Mouse (Mus musculus) left cerebral cortex, postnatal 36 days (tissue): ENCODE data around the gene B020031M17Rik. TPM values are rescaled to one million over a fixed set of nuclear protein-coding genes. Genes with fewer than 3 reads are reported as not detected.
A peak's percentile ranks its signal among the peaks of the same experiment; 100 is the strongest.
"Not testable (repeated sequence)": the region's sequence is repeated elsewhere in the genome, so short reads cannot be mapped to it uniquely, and the experiment has no call there.

Source experiments
- DNase-seq, 2 experiments: peaks; one replicate each; pipeline ENCODE4 v3.0.0; 2021 to 2022; ENCODE audit warnings: low spot score in 2 of 2, mixed read lengths in 1 of 2
- intact Hi-C: fragments of 180-260 bp; cut with DNase I; formaldehyde crosslinking; loops from one replicate; pipeline ENCODE4 v1.15.1; 2025
- total RNA-seq, 2 experiments: library from RNA; stranded (reverse); gene quantifications; 2 replicates each; pipeline ENCODE4 v1.2.3; 2021

B020031M17Rik gene
- total RNA-seq: not detected

DNA sequence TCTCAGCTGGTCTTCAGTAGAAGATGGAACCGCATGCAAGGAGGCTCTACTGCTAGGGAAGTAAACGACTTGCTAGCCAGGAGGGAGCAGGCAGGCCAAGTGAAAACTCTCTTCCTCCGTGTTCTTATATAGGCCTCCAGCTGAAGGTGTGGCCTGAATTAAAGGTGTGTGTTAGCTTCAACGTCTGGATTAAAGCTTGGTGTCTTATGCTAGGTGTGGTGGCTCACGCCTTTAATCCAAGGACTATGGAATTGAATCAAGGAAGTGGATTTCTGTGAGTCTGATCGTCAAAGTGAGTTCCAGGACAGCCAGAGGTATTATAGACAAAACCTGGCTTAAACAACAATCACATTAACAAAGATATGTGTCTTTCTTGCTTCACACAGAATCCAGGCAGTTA lies at the start of gene B020031M17Rik:
Gene B020031M17Rik, minus strand, starts transcription at position 101 of the 400 bp plus-strand sequence.
- intact Hi-C loops: not testable (repeated sequence)

DNA sequence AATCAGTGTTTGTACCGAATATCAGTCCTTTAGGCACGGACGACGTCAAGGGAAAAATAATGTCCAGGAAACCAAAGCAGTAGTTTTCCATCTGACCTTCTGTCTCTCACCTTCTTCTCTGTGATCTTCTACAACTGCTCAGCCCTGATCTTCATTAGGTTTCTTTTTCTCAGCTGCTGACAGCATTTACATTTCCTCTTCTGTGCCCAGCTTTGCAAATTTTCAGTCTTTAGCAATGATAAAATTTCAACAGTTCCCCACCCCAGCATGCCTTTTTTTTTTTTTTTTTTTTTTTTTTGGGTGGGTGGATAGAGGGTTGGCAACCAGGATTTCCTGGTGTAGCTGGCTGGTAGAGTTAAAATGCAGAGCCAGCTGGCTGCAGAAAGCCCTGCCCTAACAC lies 48.6 kb upstream of the B020031M17Rik start:
- intact Hi-C loops, DNase-seq: not testable (repeated sequence)

More for the DNA sequence above, at the start of gene B020031M17Rik:
- not testable (repeated sequence) for DNase-seq

DNA sequence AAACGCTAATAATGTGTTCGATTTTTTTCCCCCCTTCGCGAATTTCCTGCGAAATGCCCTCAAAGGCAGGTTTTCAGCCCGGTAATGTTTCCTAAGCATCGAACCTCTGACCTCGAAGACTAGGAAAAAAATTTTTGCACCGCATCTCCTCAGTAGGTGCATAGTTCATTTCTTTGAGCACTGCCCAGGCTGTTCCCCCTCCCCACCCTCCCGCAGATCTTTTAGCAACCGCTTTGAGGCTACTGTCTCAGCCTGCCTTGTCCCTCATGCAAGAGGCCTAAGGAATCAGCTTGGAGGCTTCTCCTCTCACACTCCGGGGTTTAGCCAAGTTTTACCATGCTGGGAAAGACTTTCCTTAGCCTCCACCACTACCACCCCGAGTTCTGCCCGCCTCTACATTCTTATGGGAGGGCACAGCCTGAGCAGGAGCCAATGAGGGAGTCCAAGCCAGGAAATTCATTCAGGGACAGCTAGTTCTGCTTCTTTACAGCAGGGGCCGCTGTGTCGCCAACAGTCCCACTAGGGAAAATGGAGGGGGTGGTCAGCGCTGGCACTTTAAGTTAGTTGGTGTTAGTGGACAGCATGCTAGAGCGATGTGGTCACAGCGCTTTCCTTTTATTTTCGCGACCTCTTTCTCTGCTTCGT lies 48.0 kb upstream of the B020031M17Rik start:
- intact Hi-C loops, DNase-seq: not testable (repeated sequence)

DNA sequence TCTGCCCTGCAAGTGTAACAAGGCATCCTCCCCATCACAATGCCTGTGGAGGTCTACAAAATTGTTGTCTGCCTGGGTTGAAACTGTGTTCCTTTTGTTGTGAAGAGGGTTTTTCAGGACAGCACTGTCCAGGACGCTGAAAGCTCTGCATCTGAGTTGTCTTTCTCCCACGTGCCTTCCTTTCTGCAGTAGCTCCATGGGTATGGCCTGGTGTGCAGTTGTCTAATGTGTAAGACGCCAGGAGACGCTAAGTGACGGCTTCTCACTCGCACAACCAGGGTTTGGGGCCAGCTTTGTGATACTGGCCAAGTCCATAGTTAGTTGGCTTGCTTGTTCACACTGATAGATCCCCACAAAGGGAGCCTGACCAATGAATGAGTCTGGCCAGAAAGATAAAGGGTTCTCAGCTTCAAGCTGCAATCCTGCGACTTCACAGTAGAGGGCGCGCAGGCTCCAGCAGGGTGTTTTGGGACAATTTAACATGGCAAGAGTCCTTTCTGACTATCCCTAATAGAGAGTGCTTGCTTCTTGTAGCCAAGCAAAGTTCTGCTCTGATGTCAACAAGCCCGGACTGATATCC lies 41.4 kb upstream of the B020031M17Rik start:
- intact Hi-C loops, DNase-seq: not testable (repeated sequence)

DNA sequence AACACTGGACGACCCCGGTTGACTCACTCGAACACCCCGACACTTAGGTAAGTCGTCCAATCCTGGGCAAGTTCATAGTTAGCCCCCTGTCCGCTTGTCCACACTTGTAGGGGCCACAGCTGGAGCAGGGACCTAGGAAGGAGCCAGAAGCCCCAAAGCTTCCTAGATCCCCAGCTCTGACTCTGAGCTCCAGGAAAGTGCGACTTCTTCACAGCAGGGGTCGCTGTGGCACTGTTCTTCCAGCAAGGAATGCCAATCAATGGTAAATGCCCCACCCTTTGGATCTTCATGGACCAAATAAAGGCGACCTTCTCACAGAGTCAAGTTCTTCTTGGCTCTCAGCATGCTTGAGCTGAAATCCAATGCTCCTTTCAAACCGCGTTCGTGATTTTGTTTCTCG lies 40.7 kb upstream of the B020031M17Rik start:
- intact Hi-C loops, DNase-seq: not testable (repeated sequence)

DNA sequence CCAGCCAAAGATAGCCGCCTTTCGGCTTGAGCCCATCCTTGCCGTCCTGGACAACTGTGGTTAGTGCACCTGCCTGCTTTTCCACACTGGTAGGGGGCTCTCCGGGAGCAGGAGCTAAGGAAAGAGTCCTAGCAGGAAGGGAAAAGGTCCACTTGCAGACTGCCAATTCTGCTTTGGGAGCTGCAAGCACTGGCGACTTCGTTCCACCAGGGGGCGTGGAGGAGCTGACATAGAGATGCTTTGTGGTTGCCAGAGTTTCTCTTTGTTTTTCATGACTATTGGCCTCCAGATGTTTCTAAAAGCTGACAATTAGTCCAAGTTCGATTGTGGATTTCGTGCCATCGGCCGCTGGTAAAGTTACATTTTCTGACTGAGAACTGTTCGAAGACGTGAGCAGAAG lies 18.6 kb upstream of the B020031M17Rik start:
- DNase-seq, intact Hi-C loops: not testable (repeated sequence)

DNA sequence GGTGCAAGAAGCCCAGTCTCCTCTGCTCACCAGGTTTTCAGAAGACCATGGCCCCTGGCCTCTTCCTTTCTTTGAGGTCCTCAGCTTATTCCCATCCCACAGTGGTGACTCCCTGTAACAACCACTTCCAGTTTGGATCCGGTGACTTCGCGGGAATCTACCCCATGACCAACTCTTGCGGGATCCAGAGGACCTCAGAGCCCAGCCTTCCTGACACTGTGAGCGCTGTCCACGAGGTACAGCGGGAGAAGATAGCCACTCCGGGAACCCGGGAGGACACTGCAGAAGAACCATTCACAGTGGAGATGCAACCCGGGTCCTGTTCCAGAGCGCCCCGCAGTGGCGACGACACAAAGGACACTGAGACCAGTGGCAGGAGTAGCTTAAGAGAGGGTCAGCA lies 17.6 kb upstream of the B020031M17Rik start:
- intact Hi-C loops, DNase-seq: not testable (repeated sequence)

DNA sequence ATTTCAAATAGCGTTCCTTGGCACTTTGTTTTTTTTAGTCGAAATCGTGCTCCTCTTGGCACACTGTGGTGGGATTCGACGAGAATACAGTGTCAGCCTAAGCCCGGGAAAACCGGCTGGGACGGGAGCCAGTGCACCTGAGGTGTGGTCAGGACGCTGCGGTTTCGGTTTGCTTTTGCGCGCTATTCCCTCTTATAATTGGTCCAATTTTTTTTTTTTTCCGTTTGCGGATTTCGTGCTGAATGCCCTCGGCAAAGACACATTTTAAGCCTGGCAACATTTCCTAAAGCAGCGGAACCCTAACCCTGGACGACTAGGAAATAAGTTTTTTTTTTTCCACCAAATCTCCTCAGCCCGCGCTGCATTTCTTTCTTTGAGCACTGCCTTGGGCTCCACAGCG lies 15.4 kb upstream of the B020031M17Rik start:
- intact Hi-C loops: not testable (repeated sequence)
- peak; percentile 2 to 5 for DNase-seq

DNA sequence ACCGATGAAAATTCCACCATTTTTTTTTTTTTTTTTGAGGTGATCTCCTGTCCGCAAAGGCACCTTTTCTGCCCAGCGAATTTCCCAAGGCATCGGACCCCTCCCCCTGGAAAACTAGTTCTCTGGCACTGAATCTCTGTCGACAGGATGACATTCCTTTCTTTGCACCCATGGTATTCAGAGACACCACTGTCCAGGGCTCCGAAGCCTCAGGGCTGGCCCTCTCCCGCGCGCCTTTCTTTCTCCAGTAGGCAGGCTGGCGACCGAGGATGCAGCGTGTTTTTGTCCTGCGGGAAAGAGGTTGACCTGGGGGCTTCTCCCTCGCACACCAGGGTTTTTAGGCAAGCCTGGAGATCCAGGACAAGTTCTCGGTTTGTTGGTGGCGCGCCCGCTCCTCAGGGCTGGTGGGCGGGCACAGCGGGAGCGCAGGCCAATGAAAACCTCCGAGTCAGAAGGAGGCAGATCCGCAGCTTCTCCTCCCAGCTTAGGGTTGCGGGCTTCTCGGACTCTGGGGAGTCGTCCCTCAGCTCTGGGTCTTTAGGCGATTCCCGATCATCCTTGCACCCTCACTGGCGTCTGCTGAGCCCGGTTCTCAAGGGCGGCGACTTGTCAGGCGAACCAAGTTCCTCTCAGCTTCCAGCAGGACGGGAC lies 14.8 kb upstream of the B020031M17Rik start:
- DNase-seq, intact Hi-C loops: not testable (repeated sequence)

DNA sequence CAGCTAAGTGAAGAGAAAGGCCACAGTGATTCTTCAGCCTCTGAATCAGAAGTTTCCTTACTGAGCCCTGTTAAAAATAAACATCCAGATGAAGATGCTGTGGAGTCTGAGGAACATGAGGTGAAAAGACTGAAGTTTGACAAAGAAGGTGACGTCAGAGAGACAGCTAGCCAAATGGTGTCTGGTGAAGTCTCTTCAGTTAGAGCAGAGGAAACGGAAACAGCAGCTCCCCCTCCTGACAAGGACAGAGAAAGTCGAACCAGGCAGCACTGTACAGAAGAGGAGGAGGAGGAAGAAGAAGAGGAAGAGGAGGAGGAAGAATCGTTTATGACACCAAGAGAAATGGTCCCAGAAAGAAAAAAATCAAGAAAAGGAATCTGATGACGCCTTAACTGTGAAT lies 12.2 kb upstream of the B020031M17Rik start:
- intact Hi-C loops, DNase-seq: not testable (repeated sequence)

DNA sequence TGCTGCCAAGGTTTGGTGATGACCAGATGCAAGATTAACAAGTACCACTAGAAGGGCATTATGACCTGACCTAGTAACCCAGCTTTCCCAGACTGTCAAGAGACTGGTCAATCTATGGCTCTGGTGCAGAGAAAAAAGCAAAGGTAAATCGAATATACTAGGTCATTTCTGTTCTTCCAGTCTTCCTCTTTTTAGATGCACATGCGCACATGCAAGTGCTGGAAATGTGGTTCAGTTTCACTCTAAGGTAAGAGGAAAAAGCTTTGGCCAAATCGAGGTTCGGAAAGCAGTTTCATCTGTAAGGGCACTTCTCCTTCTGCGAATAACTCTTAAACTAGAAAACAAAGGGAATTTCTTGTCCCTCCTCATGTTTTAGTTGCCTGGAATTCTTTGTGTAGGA lies 5.0 kb upstream of the B020031M17Rik start:
- intact Hi-C loops: not testable (repeated sequence)

DNA sequence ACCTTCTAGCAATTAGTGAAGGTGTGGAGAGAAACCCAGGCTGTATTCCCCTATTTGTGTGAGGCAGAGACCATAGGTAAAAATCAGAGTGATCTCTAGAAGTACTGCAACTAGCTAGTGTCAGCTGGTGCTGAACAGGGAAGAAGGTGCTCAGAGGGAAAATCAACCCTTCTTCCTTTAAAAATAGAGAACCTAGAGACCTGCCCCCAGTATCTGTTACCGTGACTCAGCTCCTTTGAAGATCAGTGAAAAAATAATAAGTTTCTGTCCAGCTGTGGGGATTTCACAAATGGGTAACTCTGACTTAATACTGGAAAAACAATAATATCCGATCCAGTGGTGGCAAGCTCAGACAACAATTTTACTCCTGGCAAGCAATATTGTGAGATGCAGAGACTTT lies 4.5 kb upstream of the B020031M17Rik start:
- DNase-seq, intact Hi-C loops: not testable (repeated sequence)

More for the DNA sequence above, 5.0 kb upstream of the B020031M17Rik start:
- not testable (repeated sequence) for DNase-seq

DNA sequence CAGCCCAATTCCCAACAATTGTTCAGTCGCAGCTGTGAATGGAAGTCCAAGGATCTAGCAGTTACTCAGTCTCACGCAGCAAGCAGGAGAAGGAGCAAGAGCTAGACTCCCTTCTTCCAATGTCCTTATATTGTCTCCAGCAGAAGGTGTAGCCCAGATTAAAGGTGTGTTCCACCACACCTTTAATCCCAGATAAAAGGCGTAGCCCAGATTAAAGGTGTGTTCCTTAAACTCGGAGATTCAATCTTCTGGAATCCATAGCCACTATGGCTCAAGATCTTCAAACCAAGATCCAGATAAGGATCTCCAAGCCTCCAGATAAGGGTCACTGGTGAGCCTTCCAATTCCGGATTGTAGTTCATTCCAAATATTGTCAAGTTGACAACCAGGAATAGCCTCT lies 21.4 kb downstream of the B020031M17Rik start, which contains the start of gene Gm21761:
Gene Gm21761, minus strand, starts transcription at position 101 of the 400 bp plus-strand sequence.
- DNase-seq, intact Hi-C loops: not testable (repeated sequence)

DNA sequence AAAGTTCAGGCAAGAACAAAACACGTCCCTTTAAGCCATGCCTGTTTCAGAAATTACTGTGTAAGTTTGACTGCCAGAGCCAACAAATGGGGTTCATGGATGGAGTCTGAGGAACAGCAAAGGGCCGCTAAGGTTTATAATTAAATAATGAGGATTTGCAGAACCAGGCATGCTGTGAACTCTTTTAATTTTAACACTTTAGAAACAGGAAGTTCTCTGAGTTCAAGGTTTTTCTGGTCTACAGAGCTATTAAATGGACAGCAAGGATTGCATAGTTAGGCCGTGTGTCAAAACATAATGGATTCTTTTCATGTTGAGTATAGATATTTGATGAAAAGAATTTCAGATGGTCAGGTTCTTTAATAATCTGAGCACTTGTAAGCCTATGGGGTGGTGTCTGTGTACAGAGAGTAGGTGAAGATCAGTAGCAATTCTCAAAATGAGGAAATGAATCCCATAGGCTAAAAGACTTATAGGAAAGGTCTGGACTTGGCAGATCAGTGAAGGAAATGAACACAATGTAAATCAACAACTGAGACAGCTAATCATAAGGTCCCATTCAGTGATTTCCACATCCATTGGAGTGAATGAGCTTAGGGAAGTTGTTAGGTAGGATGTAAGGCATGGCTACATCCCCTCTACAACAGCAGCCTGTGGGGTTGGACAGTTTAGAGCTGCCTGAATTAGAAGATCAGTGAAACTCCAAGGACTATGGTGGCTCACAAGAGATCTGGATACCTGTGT lies 25.8 kb downstream of the B020031M17Rik start:
- intact Hi-C loops, DNase-seq: not testable (repeated sequence)

DNA sequence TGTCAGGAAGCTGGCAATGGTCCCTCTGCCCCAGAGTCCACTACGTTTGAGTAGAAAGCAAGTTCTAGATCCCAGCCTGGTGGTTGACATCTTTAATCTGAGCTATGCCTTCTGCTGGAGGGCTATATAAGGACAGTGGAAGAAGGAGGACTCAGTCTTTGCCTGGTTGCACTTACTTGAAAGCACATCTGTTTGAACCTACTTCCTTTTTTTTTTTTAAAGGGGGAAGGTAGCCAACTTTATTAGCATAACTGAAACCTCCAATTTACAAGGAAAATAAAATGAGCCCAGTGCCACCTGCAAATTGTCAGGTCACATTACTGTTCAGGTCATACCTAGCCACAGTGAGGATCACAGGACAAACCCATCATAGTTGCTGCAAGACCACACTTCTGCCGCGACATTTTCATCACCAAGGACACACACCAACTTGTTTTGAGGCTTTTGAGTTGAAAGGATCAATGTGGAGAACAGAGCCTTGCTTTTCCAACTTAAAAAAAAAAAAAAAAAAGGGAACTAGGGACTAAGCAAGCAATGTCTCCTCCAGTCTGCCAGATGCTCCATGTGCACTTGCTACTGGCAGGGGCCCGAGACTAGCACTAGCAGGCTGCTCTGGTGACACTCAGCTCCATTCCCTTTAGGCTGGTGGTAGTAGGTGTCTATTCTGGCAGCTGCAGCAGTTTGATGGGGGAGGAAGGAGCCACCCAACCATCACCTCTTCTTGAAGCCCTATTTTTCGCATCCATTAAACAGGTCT lies 33.5 kb downstream of the B020031M17Rik start:
- intact Hi-C loops, DNase-seq: not testable (repeated sequence)

DNA sequence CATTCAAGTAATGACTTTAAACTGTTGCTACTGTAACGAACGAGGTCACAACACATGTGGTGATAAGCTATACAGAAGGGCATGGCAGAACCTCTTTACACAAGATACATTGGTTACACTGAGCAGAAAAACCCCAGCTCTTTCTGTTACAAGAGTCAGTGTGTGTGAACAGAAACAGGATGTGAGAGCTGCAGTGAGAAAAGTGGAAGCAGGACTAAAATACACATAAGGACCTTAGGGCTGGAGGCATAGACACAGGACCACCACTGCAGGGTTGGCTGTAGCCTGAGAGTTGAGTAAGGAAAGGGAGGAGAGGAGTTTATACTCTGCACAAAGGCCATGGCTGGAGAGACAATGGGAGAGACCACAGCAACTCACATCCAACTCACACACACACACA lies 34.2 kb downstream of the B020031M17Rik start:
- intact Hi-C loops, DNase-seq: not testable (repeated sequence)
